Mouse (Mus musculus): ENCODE data around the gene Slc4a4.

Slc4a4 gene

DNA sequence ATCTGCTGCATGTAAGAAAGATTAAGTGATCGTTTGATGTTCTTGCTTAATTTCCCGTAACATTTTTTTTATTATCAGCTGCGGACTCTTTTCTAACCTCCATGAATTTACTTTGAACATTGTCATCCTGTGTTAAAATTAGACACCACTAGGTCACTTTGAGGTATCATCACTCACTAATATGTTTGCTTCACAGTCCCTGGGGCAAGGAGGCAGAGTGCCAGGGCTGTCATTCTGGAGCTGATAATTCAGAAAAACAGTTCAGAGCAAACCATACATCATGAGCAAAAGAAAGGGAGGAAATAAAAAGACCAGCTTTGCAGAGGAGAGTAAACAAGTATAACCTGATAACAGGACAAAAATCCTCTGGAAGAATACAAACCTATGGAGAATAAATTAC, 154.2 kb downstream of the Slc4a4 start:
- CTCF ChIA-PET: no interaction called here
- POLR2A ChIA-PET: no interaction called here

DNA sequence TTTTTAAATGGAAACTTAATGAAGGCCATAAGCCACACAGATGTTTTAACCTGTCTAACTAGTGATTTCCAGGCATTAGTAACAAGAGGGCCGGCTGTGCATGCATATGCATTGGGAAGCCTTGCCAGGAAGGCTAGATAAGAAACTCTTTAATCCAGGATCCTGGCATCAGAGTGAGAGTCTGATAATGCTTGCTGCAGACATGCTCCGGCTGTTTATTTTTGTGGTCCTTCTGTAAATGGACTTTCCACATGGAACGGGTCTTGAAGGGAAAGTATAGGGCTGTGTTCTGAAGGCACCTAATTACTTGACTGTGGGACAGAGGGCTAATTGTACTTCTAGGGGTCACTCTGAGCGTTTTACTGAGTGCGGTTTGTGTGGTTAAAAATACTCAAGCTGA, 157.2 kb downstream of the Slc4a4 start:
- CTCF ChIA-PET: no interaction called here
- POLR2A ChIA-PET: interaction anchor here in 2 of 4 experiments (0.5 to 1.4 kb wide), 2 partner anchors 12 to 33 kb away, joined by 3 to 4 read pairs; no protein-coding TSS in a partner anchor

DNA sequence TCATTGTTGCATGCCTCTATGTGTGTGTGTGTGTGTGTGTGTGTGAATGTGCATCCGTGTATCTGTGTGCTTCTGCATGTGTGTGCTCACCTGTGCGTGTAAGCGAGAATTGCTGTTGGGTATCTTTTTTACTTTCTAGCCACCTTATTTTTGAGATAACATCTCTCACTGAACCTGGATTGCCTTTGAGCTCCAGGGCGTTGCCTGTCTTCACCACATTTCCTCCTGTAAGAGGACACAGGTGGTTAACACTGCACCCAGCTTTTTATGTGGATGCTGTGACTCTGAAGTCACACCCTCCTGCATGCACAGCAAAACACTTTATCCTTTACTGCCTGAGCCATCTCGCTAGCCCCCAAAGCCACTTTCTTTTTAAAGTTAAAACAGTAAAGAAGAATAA, 158.2 kb downstream of the Slc4a4 start:
- ChIA-PET CTCF (no interaction called here), POLR2A (interaction anchor here in 1 of 4 experiments (0.9 to 1.4 kb wide), 2 partner anchors 11 to 14 kb away, joined by 3 to 4 read pairs; no protein-coding TSS in a partner anchor)

DNA sequence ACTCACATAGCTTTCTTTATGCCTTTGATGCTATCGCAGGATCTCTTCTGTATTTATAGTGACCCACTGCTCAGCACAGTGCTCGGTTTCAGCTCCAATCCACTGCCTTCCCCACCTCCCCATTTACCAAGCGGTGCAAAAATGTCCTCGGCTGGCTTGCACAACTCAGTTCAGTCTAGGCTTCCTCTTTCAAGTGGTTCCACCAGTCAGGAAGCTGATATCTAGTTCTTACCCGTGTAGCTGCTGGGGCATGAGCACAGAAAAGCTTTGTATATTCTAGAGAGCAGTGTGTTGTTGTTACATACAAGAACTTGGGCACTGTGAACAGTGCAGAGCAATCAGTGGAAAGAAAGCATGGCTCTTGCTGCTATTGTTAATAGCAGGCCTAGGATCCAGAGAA, 165.0 kb downstream of the Slc4a4 start:
- ChIA-PET POLR2A (no interaction called here), CTCF (interaction anchor here in 2 of 4 experiments (0.7 to 1.1 kb wide), 2 partner anchors 260 to 310 kb away, joined by 3 to 4 read pairs; no protein-coding TSS in a partner anchor)

DNA sequence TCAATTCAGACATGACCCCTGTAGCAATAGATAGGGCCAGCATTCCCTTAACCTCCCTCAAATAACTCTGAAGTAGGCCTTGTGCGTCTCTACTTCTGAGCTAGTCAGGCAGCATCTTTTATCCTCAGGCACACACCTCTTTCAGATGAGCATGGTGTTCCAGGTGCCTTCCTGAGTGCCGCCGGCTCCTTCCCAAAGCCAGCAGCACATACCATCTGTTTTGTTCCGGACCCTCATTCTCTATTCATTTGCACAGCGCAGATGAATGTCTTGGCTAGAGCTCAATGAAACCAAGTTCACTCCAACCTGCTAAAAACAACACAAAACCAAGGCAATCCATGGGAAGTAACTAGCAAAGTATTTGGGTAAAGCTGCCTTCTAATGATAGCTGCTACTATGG, 165.6 kb downstream of the Slc4a4 start:
- POLR2A ChIA-PET: no interaction called here

DNA sequence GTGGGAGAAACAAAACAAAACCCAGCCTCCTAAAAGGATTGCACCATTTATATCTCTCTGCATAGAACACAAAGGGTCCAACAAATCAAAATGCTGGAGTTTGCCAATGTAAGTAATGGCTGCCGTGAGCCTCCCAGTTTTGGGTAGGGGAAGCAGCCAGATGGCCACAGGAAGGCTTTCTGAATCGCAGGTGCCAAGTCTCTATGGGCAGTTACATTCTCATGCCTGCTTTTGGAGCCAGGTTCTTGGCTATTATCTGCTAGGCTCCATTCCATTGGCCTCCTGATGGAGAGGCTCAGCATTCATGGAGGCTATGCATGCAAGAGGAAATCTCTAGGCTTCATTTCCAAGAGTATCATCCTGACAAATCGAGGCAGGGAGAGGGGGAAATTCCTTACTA, 169.0 kb downstream of the Slc4a4 start:
- ChIA-PET CTCF (no interaction called here), POLR2A (interaction anchor here in 1 of 4 experiments (1.2 kb wide), 1 partner anchor 11 kb away, joined by 4 read pairs; no protein-coding TSS in a partner anchor)

More for the DNA sequence above, 165.6 kb downstream of the Slc4a4 start:
- CTCF ChIA-PET: interaction anchor here in 1 of 4 experiments (1.1 kb wide), 1 partner anchor 261 kb away, joined by 3 read pairs; no protein-coding TSS in a partner anchor

DNA sequence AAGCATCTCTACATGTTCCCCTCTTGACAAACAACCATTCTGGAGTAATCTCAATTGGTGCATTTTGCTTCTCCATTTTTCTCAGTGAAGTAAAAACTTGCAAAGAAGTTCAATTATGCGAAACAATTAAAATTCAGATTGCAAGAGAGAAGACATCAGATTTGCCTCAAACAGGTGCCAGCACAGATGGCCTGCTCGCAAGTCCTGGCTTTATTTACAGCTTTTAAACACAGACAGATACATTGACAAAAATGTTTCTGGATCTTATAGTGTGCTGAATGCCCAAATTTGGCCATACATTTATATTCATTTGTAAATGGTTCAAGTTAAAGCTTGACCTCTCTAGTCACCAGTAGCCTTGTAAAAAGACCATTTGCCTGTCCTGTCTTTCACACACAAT, 169.8 kb downstream of the Slc4a4 start:
- POLR2A ChIA-PET: interaction anchor here in 1 of 4 experiments (1.2 kb wide), 1 partner anchor 12 kb away, joined by 4 read pairs; no protein-coding TSS in a partner anchor
- CTCF ChIA-PET: no interaction called here

DNA sequence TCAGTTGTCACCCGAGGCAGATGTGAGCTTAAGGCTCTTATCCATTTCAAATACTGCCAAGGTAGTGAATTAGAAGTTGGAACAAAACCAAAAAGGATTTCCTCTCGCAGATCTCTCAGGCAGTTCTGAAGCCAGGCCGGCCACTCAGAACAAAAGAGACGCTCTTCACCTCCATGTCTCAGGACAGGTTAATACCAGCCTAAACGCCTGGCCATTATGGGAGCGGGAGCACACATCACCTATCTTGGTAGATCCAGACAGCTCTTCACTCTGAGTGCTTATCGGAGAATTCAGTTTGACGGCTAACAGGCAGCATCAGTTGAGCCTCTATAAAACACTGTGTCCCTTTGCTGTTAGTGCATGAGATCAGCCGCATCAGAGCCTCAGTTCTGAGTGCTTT, 174.5 kb downstream of the Slc4a4 start:
- ChIA-PET POLR2A (interaction anchor here in 1 of 4 experiments (1.1 kb wide), 1 partner anchor 8 kb away, joined by 4 read pairs; no protein-coding TSS in a partner anchor), CTCF (no interaction called here)

DNA sequence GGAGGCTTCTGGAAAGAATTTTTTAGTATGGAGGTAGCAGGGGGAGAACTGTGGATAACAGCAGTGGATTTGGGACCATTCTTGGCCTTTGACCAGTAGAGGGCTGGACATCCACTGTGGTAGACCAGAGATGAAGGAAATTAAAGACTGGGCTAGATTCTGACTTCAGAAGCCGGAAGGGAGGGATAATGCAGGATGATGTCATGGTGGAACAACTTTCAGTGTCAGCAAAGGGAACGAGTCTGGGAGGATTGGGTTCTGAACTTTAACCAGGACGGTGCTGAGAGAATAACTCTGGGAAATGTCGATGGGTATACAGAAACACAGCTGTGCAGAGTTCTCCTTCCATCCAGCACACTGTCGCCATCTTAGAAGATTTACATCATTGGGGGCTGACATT, 175.7 kb downstream of the Slc4a4 start:
- POLR2A ChIA-PET: no interaction called here
- CTCF ChIA-PET: no interaction called here

DNA sequence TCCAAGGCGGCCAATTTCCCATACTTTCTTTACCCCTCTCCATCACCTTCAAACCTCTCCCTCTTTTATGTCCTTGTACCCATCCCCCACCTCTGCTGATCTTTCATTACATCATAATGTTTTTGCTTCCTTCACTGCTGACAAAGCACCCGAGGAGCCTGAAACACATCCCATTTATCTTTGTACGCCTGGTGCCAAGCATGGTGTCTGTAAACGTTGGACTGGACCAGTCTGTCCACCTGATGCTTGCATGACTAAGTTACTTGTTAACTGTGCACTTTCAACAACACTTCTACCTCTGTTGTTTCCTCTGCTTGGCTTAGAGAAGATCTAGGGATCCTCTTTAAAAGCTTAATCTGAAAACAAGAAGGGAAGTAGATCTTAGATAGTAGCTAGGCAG, 180.5 kb downstream of the Slc4a4 start:
- CTCF ChIA-PET: no interaction called here
- POLR2A ChIA-PET: no interaction called here

DNA sequence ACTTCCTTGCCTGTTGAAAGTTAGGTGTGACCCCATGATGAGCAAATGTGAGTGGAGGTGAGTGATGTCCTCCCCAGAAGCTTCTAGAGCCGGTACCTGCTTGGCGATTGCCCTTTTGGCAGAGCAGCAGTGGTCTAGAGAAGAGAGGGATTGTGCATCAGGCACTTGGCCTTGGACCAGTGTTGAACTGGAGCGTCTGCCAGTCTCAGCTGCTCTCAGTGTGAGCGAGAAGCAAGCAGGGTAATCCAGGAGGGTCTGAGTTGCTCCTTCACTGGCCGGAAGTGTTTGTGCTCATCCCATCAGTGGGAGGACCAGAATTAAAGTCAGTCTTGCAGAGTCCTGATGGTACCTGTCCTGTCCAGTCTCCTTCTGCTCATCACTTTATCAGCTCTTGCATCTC, 181.5 kb downstream of the Slc4a4 start:
- CTCF ChIA-PET: no interaction called here
- POLR2A ChIA-PET: no interaction called here

DNA sequence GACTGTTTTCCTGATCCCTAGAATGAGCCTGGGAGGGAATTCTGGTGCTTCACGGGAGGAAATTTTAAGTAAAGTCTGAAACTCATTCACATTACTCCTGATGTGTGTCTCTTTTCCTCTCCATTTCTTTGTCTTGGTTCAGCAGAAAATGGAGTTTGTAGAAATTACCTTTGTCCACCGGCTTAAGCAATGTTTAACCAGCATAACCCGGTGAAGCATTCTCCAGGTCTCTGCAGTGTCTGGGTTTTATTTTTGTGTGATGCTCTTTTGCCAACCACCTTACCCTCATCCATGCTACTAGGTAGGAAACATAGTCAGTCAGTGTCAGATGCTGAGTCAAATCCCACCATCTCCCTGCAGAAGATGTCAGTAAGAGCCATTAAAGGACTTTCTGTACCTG, 183.4 kb downstream of the Slc4a4 start:
- POLR2A ChIA-PET: no interaction called here
- CTCF ChIA-PET: no interaction called here

DNA sequence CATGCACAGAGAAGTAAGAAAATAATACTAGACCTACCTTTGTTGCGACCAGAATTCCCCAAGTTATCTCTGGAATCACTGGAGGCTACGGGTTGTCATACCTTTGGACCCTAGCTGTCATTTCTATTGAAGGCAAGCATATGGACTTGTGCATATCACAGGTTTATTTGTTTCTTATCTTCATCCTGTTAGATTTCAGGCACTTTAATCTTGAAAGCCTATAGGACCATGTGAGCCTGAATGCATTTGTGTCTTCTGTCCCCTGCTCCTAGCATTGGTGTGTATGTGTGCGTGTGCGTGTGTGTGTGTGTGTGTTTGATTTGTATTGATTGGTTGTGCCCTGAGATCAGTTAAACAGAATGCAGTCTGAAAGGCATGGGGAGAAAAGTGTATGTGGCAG, 185.3 kb downstream of the Slc4a4 start:
- ChIA-PET POLR2A (no interaction called here), CTCF (no interaction called here)

DNA sequence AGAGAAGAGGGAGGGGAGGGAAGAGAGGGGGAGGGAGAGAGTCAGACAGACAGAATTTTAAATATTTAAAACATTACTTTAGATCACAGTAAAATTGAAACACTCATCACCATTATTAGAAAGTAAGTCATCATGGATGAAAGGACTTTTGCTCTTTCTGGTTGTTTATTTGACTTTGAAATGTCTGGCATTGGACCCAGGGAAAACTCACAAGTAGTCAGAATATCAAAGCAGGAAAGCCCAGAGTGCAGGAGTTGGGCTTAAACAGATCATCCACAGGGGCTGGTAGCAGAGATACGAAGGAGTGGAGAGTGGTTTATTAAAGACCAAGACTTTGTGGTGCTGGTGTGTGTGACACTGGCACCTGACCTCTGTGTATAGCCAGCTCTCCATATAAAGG, 191.1 kb downstream of the Slc4a4 start:
- CTCF ChIA-PET: no interaction called here
- POLR2A ChIA-PET: no interaction called here

DNA sequence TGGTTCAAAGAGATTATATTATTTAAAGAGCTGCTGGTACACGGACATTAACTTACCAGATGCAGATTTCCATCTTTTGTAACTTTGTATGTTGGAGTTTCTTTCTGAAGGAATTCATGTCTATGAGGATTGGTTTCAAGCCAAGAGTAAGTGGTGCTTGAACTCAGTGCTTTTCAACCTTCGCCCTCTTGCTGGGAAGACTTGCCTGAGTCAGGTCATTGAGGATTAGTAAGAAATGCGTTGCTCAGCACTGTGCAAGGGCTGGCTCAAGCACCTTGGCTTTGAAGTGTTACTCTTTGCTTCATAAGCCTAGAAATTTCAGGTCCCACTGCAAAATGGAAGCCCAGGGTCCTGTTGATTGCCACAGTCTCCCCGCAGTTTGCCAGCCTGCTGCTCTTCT, 196.9 kb downstream of the Slc4a4 start:
- ChIA-PET POLR2A (no interaction called here), CTCF (no interaction called here)

DNA sequence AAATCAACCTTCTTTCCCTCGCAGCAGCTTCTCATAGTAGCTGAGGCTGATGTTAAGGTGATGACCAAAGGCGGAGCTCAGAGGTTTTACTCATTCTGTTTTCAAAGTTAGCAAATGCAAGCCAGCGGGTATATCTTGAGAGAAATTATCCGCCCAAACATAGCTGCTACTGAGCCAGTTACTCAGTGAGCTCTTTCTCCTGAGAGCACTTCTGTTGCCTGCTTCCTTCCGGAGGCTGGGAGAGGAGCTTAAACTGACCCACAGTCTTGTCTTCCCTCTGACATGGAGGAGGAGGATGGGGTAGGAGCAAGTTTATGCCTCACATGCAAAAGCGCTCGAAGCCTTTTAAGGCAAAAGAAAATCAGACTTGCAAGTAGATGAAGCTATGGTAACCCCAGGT, 201.3 kb downstream of the Slc4a4 start:
- CTCF ChIA-PET: interaction anchor here in 1 of 4 experiments (0.5 kb wide), 1 partner anchor 160 kb away, joined by 3 read pairs; no protein-coding TSS in a partner anchor
- POLR2A ChIA-PET: no interaction called here

DNA sequence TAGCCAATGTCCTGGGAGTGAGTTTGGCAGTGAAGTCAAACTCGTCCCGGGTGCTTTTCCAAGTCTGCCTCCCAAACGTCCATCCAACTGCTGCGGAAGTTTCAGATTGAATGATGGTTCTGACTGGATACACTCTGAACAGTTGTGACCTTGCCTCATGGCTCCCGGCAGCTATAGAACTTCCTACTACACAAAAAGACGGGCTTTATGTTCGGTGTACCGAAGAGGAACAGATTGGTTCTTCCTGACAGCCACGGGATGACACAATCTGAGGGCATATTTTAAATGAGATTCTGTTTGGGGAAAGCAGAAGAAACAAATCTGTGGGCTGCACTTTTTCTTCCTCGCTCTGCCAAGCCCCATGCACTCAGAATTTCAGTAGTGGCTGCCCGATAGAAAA, 201.8 kb downstream of the Slc4a4 start:
- CTCF ChIA-PET: interaction anchor here in 1 of 4 experiments (0.5 kb wide), 1 partner anchor 160 kb away, joined by 3 read pairs; no protein-coding TSS in a partner anchor
- POLR2A ChIA-PET: interaction anchor here in 1 of 4 experiments (0.5 kb wide), 1 partner anchor 317 kb away, joined by 3 read pairs; no protein-coding TSS in a partner anchor

DNA sequence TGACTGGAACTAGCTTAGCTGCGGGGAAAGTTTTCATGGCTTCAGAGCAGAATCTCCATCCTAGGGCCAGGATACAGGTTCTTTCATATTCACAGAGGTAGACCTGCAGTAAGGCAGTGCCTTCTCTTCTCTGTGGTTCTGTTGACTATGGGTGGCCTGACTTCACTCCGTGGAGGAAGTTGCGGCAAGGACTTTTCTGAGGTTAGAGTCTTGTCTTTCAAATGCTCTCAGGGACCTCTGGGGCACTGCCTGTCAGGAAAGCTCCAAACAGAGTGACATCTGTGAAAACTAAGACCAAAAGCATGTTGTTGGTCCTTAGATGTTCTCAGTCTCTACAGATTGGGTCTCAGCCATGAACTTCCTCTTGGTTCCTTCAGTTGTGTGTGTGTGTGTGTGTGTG, 203.5 kb downstream of the Slc4a4 start:
- CTCF ChIA-PET: no interaction called here
- POLR2A ChIA-PET: no interaction called here

DNA sequence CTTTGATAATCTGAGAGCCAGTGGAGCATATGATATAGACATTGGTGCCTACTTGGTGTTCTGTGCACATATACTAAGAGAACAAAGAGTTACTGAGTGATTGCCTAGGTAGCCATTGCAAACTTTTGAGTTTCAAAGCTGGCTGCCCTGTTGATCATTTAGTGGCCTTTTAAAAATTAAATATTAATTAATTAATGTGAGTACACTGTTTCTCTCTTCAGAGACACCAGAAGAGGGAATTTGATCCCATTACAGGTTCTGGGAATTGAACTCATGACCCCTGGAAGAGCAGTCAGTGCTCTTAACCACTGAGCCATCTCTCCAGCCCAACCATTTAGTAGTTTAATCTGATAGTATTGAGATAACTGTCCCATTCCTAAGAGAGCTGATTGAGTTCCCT, 209.8 kb downstream of the Slc4a4 start:
- CTCF ChIA-PET: no interaction called here
- POLR2A ChIA-PET: no interaction called here

DNA sequence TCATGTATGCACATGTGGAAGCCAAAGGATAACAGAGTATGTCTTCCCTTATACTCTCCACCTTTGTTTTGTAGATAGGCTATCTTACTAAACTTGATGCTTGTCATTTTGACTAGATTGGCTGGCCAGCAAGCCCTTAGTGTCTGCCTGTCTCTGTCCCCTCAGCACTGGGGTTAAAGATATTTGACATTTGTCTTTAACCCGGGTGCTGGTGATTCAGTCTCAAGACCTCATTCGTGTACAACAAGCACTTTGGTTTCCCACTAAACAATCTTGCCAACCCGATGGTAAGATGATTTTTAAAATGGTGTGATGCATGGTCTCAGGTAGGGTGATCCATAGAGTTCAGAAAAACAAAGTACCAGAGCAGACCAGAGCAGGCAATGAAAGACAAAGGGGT, 210.7 kb downstream of the Slc4a4 start:
- ChIA-PET POLR2A (interaction anchor here in 1 of 4 experiments (0.7 kb wide), 1 partner anchor 69 kb away, joined by 3 read pairs; no protein-coding TSS in a partner anchor), CTCF (no interaction called here)

DNA sequence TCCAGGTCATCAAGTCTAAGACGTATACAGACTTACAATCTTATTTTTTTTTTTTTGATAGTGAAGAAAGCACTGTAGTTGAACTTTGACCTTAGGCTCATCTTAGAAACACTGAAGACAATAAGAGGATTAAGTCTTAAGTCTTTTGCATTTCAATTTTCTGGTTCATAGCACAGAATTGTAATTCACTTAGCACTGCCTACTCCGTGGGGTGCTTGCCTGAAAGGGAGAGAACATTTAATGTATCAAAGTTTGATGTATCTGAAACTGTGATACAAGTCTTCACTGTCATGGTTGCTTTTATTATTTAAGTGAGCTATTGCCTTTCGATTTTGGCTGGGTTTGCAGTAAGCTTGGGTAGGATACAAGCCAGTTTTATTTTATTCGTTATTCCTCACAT, 211.5 kb downstream of the Slc4a4 start:
- ChIA-PET CTCF (no interaction called here), POLR2A (interaction anchor here in 1 of 4 experiments (0.7 kb wide), 1 partner anchor 68 kb away, joined by 3 read pairs; no protein-coding TSS in a partner anchor)

DNA sequence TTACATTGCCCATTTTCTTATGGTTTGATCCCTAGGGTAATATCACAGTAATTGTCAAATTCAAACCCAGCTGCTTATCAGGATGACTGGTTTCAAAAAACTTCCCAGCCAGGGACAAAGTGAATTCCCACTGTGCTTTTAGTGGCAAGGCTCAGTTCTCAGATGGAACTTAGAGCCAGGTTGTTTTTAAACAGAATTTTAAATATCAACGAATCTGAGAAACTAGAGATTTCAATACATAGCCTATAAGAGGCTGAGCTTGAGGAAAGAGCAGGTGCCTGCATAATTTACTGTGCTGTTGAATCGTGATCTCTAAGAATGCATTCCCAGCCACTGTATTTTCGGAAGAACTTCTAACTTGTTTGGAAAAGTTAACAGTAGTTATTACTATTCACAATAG, 213.3 kb downstream of the Slc4a4 start:
- POLR2A ChIA-PET: no interaction called here
- CTCF ChIA-PET: no interaction called here
